Mouse (Mus musculus) kidney, postnatal 0 days (tissue): Measurements from ENCODE around the gene Cacna1c. TPM values are rescaled to one million over a fixed set of nuclear protein-coding genes. Genes with fewer than 3 reads are reported as not detected.

ENCODE experiments used
- ATAC-seq: fragments of 200-750 bp; cut with Nextera tagmentation; replicated peaks from 2 replicates; pipeline ENCODE4 v1.8.0; 2017; ENCODE audit warnings: low read depth, moderate number of reproducible peaks, moderate TSS enrichment, moderate library complexity; ENCODE audit not compliant: low FRiP score
- DNase-seq: peaks from one replicate; pipeline ENCODE4 v3.0.0-alpha.2; 2016; ENCODE audit warnings: low spot score
- H3K27ac ChIP-seq: fragments of 300-500 bp; sonication (generic); 2 replicates; pipeline ENCODE4 v1.5.1; 2014; ENCODE audit warnings: mild to moderate bottlenecking
- H3K27me3 ChIP-seq: fragments of 300-500 bp; sonication (generic); 2 replicates; pipeline ENCODE4 v1.6.1; 2014; ENCODE audit warnings: low read length, mixed read lengths; ENCODE audit not compliant: insufficient read depth
- H3K36me3 ChIP-seq: fragments of 300-500 bp; sonication (generic); 2 replicates; pipeline ENCODE4 v1.6.1; 2014; ENCODE audit warnings: low read length, mixed read lengths; ENCODE audit not compliant: insufficient read depth
- H3K4me1 ChIP-seq: fragments of 300-500 bp; sonication (generic); replicated peaks from 2 replicates; pipeline ENCODE4 v1.6.1; 2014; ENCODE audit warnings: antibody characterized with exemption, low read length, mixed read lengths; ENCODE audit not compliant: insufficient read depth
- H3K4me2 ChIP-seq: fragments of 300-500 bp; sonication (generic); 2 replicates; pipeline ENCODE4 v1.6.1; 2014; ENCODE audit warnings: mild to moderate bottlenecking, low read length, moderate library complexity, mixed read lengths
- H3K4me3 ChIP-seq: fragments of 300-500 bp; sonication (generic); replicated peaks from 2 replicates; pipeline ENCODE4 v1.5.1; 2014; ENCODE audit warnings: low read depth, low read length
- H3K9ac ChIP-seq: fragments of 300-500 bp; sonication (generic); 2 replicates; pipeline ENCODE4 v1.6.1; 2014; ENCODE audit warnings: low read depth, low read length
- H3K9me3 ChIP-seq: fragments of 300-500 bp; sonication (generic); replicated peaks from 2 replicates; pipeline ENCODE4 v1.6.1; 2016; ENCODE audit warnings: low read length, inconsistent platforms, mixed read lengths
- CTCF ChIP-seq: IDR thresholded peaks from 2 replicates; pipeline ENCODE4 v1.5.1; 2016; ENCODE audit warnings: antibody characterized with exemption, low read depth, mild to moderate bottlenecking, moderate library complexity
- WGBS: fragments of 180-500 bp; shearing (Covaris S2); extraction: QIAGEN DNeasy Blood & Tissue Kit; methylation state at CpG from one replicate; pipeline ENCODE4 v1.1.7; 2014; 5-methylcytosine and 5-hydroxymethylcytosine counted together
- polyA plus RNA-seq: library from polyadenylated mRNA; unstranded; fragments of >200 nt; fragmentation: Nextera tagmentation; extraction: Ambion mirVana; gene quantifications from 2 replicates; pipeline ENCODE4 v1.2.1, GENCODE M21; 2015

The Cacna1c gene
- polyA plus RNA-seq, 1 experiment from 2014 or later, result 1.3 TPM

- no peak for TF ChIP-seq CTCF
- DNase-seq (no peak), ATAC-seq (no peak)
- Histone ChIP-seq H3K4me1 (no peaks in the 10 kb centered on the region), H3K36me3 (no peaks in the 10 kb centered on the region), H3K4me3 (no peak overlapping the region), H3K27ac (no peak overlapping the region), H3K27me3 (no peaks in the 10 kb centered on the region), H3K9ac (no peak overlapping the region), H3K4me2 (no peak overlapping the region), H3K9me3 (no peaks in the 10 kb centered on the region)
- 39% methylated on average over 10 of the region's 10 CpGs for WGBS
Observed at GRCm38 (mm10) chr6:118977443-118978271, 218.6 kb downstream of the Cacna1c start.

DNA sequence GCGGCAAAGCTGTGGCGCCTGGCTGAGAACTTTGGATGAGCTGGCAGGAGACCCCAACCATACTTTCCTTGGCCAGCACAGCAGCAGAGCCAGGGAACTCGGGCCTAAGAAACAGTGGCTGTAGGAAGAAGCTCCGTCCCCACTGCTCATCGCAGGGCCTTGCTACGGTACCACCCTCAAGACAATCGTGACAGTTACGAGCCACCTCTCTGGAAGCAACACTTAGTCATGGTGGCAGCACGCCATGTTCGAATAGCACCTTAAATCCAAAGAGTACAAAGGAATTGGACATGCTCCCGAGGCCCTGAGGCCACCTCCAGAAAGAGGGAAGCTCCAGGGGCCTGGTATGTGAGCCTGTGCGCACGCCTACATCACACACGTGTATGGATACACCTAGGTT lies 219.6 kb downstream of the Cacna1c start:
- Histone ChIP-seq H3K4me2 (no peak overlapping the region), H3K9me3 (no peaks in the 10 kb centered on the region), H3K4me3 (no peak overlapping the region), H3K36me3 (no peaks in the 10 kb centered on the region), H3K9ac (no peak overlapping the region), H3K27ac (no peak overlapping the region), H3K27me3 (no peaks in the 10 kb centered on the region), H3K4me1 (no peaks in the 10 kb centered on the region)
- ATAC-seq, result no peak
- no peak for DNase-seq
- TF ChIP-seq CTCF, result no peak
- WGBS, result 81% methylated on average over 14 of the region's 14 CpGs

DNA sequence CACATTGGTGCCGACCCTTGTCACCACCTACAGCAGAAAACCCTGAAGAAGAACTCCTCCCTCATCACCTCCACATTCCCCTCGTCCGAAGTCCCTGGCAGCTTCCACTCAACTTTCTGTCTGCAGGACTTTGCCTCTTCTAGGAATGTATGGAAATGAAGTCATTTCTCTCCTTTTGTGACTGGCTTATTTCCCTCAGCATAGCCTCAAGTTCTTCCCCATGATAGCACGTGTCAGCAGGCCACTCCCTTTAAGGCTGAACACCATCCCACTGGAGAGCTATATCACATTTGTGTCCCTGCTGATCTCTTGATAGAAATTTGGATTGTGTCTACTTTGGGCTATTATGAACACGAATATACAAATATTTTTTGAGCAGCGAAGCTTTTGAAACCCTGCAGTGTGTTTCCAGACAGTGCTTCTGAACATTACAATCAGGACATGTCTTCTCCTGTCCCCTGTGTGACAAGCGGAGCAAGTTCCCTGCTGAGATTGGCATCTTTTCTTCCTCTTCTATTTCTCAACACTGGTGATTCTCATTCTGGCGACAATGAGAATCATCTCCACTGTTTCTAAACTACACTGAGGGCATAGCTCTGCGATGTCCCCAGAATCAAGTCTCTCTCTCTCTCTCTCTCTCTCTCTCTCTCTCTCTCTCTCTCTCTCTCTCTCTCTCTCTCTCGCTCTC lies 224.2 kb downstream of the Cacna1c start:
- Histone ChIP-seq H3K4me2 (no peak overlapping the region), H3K27me3 (no peaks in the 10 kb centered on the region), H3K9me3 (no peaks in the 10 kb centered on the region), H3K4me1 (no peaks in the 10 kb centered on the region), H3K36me3 (no peaks in the 10 kb centered on the region), H3K27ac (no peak overlapping the region), H3K4me3 (no peak overlapping the region), H3K9ac (no peak overlapping the region)
- DNase-seq, result no peak
- no peak for TF ChIP-seq CTCF
- 72% methylated on average over 9 of the region's 10 CpGs for WGBS
- ATAC-seq, result no peak

DNA sequence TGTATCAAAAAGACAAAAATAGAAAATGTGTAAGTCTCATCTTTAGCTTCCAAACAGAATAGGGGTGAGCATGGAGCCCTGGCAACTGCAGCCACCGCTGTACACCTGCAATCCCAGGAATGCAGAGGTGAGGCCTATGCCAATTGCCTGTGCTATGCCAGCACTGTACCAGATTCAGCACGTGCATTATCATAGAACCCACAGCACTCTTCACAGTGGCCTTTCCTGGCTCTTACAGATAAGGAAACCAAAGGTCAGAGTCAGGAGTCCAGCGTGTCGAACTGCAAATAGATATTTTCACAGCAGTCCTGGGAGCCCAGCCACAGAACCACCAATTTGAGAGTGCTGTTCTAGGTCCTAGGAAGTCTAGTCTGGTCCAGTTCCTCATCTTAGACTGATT lies 227.4 kb downstream of the Cacna1c start:
- Histone ChIP-seq H3K4me2 (no peak overlapping the region), H3K4me3 (no peak overlapping the region), H3K4me1 (no peaks in the 10 kb centered on the region), H3K9ac (no peak overlapping the region), H3K9me3 (no peaks in the 10 kb centered on the region), H3K27ac (no peak overlapping the region), H3K27me3 (no peaks in the 10 kb centered on the region), H3K36me3 (no peaks in the 10 kb centered on the region)
- DNase-seq (no peak), ATAC-seq (no peak)
- WGBS, result 83% methylated on average over 4 of the region's 4 CpGs
- no peak for TF ChIP-seq CTCF

GRCm38 (mm10) chr6:118966904-118967303 lies 229.3 kb downstream of the Cacna1c start:
- no peaks in the 10 kb centered on the region for H3K4me1 ChIP-seq
- ATAC-seq (no peak), DNase-seq (no peak)
- no peaks in the 10 kb centered on the region for H3K36me3 ChIP-seq
- H3K27me3 ChIP-seq, result no peaks in the 10 kb centered on the region
- H3K9ac ChIP-seq, result no peak overlapping the region
- no peak overlapping the region for H3K4me3 ChIP-seq
- no peak overlapping the region for H3K4me2 ChIP-seq
- no peaks in the 10 kb centered on the region for H3K9me3 ChIP-seq
- no peak for TF ChIP-seq CTCF
- WGBS, result 81% methylated on average over 4 of the region's 4 CpGs
- no peak overlapping the region for H3K27ac ChIP-seq

DNA sequence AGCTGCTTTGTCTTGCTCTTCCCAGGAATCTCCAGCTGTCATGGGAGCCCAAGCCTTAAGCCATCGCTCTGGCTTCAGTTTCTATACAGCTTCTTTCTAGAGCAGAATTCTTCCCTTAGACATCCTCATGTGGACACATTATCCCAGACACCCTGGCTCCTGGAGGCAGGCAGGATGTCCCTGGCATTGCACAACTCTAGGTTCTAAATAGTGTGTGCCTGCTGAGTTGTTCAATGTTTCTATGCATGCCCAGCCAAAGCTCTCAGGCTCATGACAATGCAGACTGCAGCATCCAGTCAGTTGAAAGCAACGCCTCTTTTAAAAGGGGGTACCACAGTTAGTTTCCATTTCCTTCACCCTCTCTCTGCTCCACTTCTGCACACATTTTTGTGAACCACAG lies 230.6 kb downstream of the Cacna1c start:
- Histone ChIP-seq H3K27ac (no peak overlapping the region), H3K4me2 (no peak overlapping the region), H3K36me3 (no peaks in the 10 kb centered on the region), H3K4me3 (no peak overlapping the region), H3K9ac (no peak overlapping the region), H3K9me3 (no peaks in the 10 kb centered on the region), H3K27me3 (no peaks in the 10 kb centered on the region), H3K4me1 (no peaks in the 10 kb centered on the region)
- no peak for TF ChIP-seq CTCF
- 83% methylated on average over 2 of the region's 2 CpGs for WGBS
- DNase-seq (no peak), ATAC-seq (no peak)
